Mouse (Mus musculus) MN1 (cell line): ENCODE data around the gene Olfr1208.

Experiments
- DNase-seq: peaks from one replicate; pipeline ENCODE4 v3.0.0-alpha.2; 2016; ENCODE audit warnings: low spot score

The Olfr1208 gene

GRCm38 (mm10) chr2:88902211-88902610 is at the start of gene Olfr1208:
Gene Olfr1208, minus strand, starts transcription at chr2:88902311.
- DNase-seq, result no peak

- DNase-seq, result no peak
These were observed 35.9 kb upstream of the Olfr1208 start, which contains the start of gene Olfr1211 for GRCm38 (mm10) chr2:88938011-88938410. Gene Olfr1211, minus strand, starts transcription at chr2:88938111.

GRCm38 (mm10) chr2:88915057-88915456 is 12.9 kb upstream of the Olfr1208 start, which contains the start of gene Olfr1209:
Gene Olfr1209, minus strand, starts transcription at chr2:88915157.
- no peak for DNase-seq

GRCm38 (mm10) chr2:88862931-88863330 is 39.2 kb downstream of the Olfr1208 start, which contains the start of gene Olfr1206:
Gene Olfr1206, plus strand, starts transcription at chr2:88863231.
- no peak for DNase-seq

GRCm38 (mm10) chr2:88848992-88849391 is 53.1 kb downstream of the Olfr1208 start, which contains the start of gene Olfr1204:
Gene Olfr1204, plus strand, starts transcription at chr2:88849292.
- DNase-seq, result no peak
